Mouse (Mus musculus): ENCODE measurements at regions not wholly inside any gene's neighbourhood (a gene's known extent, or its start where the extent isn't known, plus 50 kb on each side); places are given as distances from the start of the nearest gene placed in this dataset.
"Not testable (repeated sequence)": the region's sequence is repeated elsewhere in the genome, so short reads cannot be mapped to it uniquely, and the experiment has no call there.

DNA sequence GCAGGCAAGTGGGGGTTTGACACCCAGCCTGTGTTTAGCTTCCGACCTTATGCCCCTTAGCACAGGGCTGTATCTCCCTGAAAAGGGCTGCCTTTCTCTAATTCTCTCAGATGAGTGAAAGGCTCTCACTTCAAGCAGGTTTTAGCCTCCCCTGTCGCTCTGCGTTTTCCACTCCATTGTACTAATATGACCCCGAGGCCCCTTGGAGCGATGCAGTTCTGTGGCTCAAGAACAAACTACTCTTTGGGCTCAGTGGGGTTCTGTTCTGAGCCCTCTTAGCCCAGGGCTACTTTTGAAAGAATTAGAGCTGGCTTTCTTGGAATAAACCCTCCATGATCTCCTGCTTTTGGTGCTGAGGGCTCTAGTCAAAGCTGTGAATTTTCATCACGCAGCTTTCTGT, 53.4 kb upstream of the Castor2 start:
- no peak for DNase-seq (ENCODE audit: low spot score in 2 of 2)

DNA sequence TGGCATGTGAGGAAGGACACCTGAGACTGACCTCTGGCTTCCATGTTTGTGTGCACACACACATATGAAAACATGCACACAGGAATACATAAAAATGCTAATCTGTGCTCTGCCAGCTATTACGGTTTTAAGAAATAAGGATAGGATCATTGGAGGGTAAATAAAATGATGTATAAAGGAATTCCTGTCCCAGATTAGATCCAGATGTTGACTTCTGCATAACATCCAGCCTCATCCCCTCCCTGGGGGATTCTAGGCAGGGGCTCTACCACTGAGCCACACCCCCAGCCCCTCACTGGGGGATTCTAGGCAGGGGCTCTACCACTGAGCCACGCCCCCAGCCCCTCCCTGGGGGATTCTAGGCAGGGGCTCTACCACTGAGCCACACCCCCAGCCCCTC, 56.6 kb upstream of the Castor2 start:
- not testable (repeated sequence) for DNase-seq (ENCODE audit: low spot score in 2 of 2)

- DNase-seq (ENCODE audit: low spot score in 2 of 2), result no peak
Measured at GRCm38 (mm10) chr5:134027316-134027966, 72.1 kb upstream of the Castor2 start.

- DNase-seq (ENCODE audit: low spot score in 2 of 2), result no peak
Measured at GRCm38 (mm10) chr5:134019651-134020432, 79.7 kb upstream of the Castor2 start.

GRCm38 (mm10) chr5:134014257-134015163, 85.0 kb upstream of the Castor2 start:
- DNase-seq (ENCODE audit: low spot score in 2 of 2), result peak; percentile 19 to 39

- DNase-seq (ENCODE audit: low spot score in 2 of 2), result no peak
Measured at GRCm38 (mm10) chr5:134013206-134013605, 86.3 kb upstream of the Castor2 start.

DNA sequence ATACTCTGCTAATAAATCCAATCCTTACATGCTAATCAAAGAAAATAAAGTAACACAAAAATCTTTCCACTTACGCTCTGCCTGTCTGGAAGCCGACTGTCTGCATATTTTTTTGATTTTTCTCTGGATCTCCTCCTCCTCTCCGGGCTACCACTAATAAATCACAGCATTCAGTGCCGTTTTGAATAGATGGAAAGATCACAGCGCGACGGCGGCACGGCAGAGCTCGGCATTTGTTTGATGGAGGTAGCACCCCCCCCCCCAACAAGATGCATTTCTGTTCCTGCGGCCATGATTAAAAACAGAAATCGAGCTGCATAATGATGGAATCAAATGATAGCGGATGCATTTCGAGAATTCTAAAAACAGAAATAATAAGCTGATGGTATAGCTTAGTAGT, 89.7 kb upstream of the Castor2 start:
- no peak for DNase-seq (ENCODE audit: low spot score in 2 of 2)

DNA sequence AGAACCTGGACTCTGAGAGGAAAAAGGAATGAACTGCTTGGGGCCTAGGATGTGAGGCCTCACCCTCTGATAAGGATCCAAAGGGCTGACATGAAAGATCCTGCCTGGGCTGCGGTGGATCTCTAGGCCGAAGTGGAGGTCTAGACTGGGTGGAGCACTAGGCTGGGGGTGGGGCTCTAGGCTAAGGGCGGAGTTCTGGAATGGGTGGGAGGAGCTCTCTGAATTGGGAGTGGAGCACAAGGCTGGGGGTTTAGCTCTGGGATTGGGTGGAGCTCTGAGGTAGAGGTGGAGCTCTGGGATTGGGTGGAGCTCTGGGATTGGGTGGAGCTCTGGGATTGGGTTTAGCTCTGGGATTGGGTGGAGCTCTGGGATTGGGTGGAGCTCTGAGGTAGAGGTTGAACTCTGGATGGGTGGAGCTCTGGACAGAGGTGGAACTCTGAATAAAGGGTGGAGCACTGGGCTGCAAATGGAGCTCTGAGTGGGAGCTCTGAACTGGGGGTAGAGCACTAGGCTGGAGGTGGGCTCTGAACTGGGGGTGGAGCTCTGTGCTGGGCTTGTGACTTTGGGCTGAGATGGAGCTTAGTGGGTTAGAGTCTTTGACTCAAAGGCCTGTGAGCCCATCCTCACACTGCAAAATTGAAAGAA, 92.3 kb upstream of the Castor2 start:
- no peak for DNase-seq (ENCODE audit: low spot score in 2 of 2)

GRCm38 (mm10) chr5:134006470-134007126, 92.9 kb upstream of the Castor2 start:
- DNase-seq (ENCODE audit: low spot score in 2 of 2), result peak; percentile 72 to 73

DNA sequence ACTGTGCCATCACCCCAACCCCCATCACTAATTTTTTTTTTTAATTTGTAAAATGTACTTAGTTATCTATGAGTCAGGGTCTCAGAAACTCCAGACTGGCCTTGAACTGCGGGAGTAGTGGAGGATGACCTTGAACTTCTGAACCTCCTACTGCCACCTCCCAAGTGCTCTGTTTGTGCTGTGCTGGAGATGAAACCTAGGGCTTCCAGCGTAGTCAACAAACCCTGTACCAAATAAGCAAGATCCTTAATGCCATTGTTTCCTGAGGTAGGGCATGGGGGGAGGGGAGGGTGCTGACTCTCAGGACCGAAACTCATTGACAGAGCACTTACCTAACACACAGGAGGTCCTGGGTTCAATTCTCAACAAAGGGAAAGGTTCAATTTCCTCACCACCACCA, 93.5 kb upstream of the Castor2 start:
- no peak for DNase-seq (ENCODE audit: low spot score in 2 of 2)

- no peak for DNase-seq (ENCODE audit: low spot score in 2 of 2)
Measured at GRCm38 (mm10) chr5:134000100-134000499, 99.4 kb upstream of the Castor2 start.

GRCm38 (mm10) chr5:133999698-134000097, 99.8 kb upstream of the Castor2 start:
- no peak for DNase-seq (ENCODE audit: low spot score in 2 of 2)

- no peak for DNase-seq (ENCODE audit: low spot score in 2 of 2)
Measured at GRCm38 (mm10) chr5:133991994-133992393, 107.5 kb upstream of the Castor2 start.

GRCm38 (mm10) chr5:133991556-133991955, 108.0 kb upstream of the Castor2 start:
- DNase-seq (ENCODE audit: low spot score in 2 of 2), result no peak

- no peak for DNase-seq (ENCODE audit: low spot score in 2 of 2)
Measured at GRCm38 (mm10) chr5:133983249-133983966, 116.1 kb upstream of the Castor2 start.

GRCm38 (mm10) chr5:133970421-133970914, 129.0 kb upstream of the Castor2 start:
- no peak for DNase-seq (ENCODE audit: low spot score in 2 of 2)

- DNase-seq (ENCODE audit: low spot score in 2 of 2), result no peak
Measured at GRCm38 (mm10) chr5:133963301-133963700, 136.2 kb upstream of the Castor2 start.

DNA sequence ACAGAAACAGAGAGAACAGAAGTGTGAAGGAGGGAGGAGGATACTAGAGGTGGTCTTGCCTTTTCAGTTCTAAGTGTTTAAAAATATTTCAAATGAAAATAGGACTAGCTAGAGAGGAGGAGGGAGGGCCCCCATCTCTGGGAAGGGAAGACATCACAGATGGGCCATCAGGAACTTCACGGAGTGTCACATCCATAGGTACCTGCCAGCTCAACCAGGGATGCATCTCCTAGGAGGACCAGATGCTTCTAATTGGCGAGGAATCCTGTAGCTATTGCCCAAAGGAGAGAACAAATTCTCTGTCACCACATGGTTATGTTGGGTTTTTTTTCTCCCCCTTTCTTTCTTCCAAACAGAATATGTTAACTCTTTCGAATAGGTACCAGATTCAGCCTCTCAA, 158.7 kb upstream of the Castor2 start:
- DNase-seq (ENCODE audit: low spot score in 2 of 2), result no peak

GRCm38 (mm10) chr5:133940030-133940429, 159.5 kb upstream of the Castor2 start:
- no peak for DNase-seq (ENCODE audit: low spot score in 2 of 2)
